Comparison of ENCODE assay signal across 9 mouse cellular contexts in genomic region chr17:4296521-4297155, GRCm38 (mm10).
A peak's percentile ranks its signal among the peaks of the same experiment; 100 is the strongest.
DNase-seq lines count a peak whose midpoint lies in the region; ATAC-seq lines count a peak whose summit lies in the region.
"Had no signal": no experiment of that assay in that cellular context is flagged by ENCODE, and none has a peak within 500 bp of the region (broad histone marks: within the 10 kb centered on the region; RNA-seq: fewer than 3 reads in every experiment).

No protein-coding gene starts in this region.

- no peak overlapping the region for H3K27ac ChIP-seq in kidney, embryonic 16.5 days (ENCODE audit: low read length)
- H3K27ac ChIP-seq: embryonic facial prominence, embryonic 13.5 days had no signal

- intact Hi-C loops in left cerebral cortex, postnatal 25 days (cut with DNase I): no loop called here

- H3K9ac ChIP-seq in kidney, embryonic 16.5 days (replicated peaks; ENCODE audit: low read length): no peak overlapping the region
- H3K9ac ChIP-seq: embryonic facial prominence, embryonic 13.5 days had no signal

- 89% methylated on average over 6 of the region's 6 CpGs for WGBS in kidney, embryonic 16.5 days

- H3K4me3 ChIP-seq in kidney, embryonic 16.5 days (ENCODE audit: low read length): no peak overlapping the region
- H3K4me3 ChIP-seq: embryonic facial prominence, embryonic 13.5 days had no signal

- no peaks in the 10 kb centered on the region for H3K36me3 ChIP-seq in kidney, embryonic 16.5 days (ENCODE audit: insufficient read depth, low read length)
- H3K36me3 ChIP-seq: embryonic facial prominence, embryonic 13.5 days had no signal

- H3K4me2 ChIP-seq in kidney, embryonic 16.5 days (replicated peaks; ENCODE audit: low read depth, low read length): no peak overlapping the region
- H3K4me2 ChIP-seq: embryonic facial prominence, embryonic 13.5 days had no signal

- ATAC-seq in cerebellum, adult (ENCODE audit: insufficient number of reproducible peaks, low FRiP score, low TSS enrichment): no peak
- ATAC-seq in kidney, embryonic 16.5 days (ENCODE audit: low FRiP score, low TSS enrichment): no peak
- ATAC-seq in inflammation-experienced regulatory T-cells, adult 6 months: no peak

- no peaks in the 10 kb centered on the region for H3K4me1 ChIP-seq in kidney, embryonic 16.5 days (ENCODE audit: insufficient read depth, low read length)

- DNase-seq in cerebellum, adult 11 months: peak; percentile 2
- peak; percentile 48 for DNase-seq in kidney, adult 9 months
- DNase-seq in cerebellum, postnatal 10 days: peak; percentile 81 to 87
- DNase-seq in layer of hippocampus, postnatal 36 days: peak; percentile 36 to 41
- no peak for DNase-seq in left cerebral cortex, postnatal 25 days (ENCODE audit: low spot score in 2 of 2)

- H3K9me3 ChIP-seq in kidney, embryonic 16.5 days (ENCODE audit: low read length): no peaks in the 10 kb centered on the region
- H3K9me3 ChIP-seq: embryonic facial prominence, embryonic 13.5 days had no signal

- H3K27me3 ChIP-seq in kidney, embryonic 16.5 days (ENCODE audit: insufficient read depth, low read length): no peaks in the 10 kb centered on the region
- H3K27me3 ChIP-seq: embryonic facial prominence, embryonic 13.5 days had no signal

Comparison
In these comparisons a context has a peak if more than half of its experiments do, and no peak if none do; other contexts are left out.
1. DNase-seq: peak in cerebellum, adult 11 months (single experiment), kidney, adult 9 months (single experiment), cerebellum, postnatal 10 days (2 of 2) and layer of hippocampus, postnatal 36 days (2 of 2); none in left cerebral cortex, postnatal 25 days (0 of 2).